Mouse (Mus musculus): Measurements from ENCODE around the gene Abcg8. TPM values are rescaled to one million over a fixed set of nuclear protein-coding genes. Genes with fewer than 3 reads are reported as not detected.

The Abcg8 gene
- 0.15 TPM in 1 of 2 replicates, not detected in the other for polyA plus RNA-seq (2015; fragmentation: Nextera tagmentation; extraction: Ambion mirVana)

- H3K36me3 ChIP-seq, result no peaks in the 10 kb centered on the region
- H3K4me3 ChIP-seq, result peak within 1 kb of the TSS; percentile 45
- ATAC-seq (ENCODE audit: low FRiP score, low read depth), result peak; percentile 67; the same call in 1 of the 2 replicates
- peaks cover 20% of the 10 kb centered on the region for H3K4me1 ChIP-seq
- 1% methylated on average over 24 of the region's 24 CpGs for WGBS
- no peak within 1 kb of the TSS for H3K27ac ChIP-seq
- no peaks in the 10 kb centered on the region for H3K9me3 ChIP-seq
- peak within 1 kb of the TSS; percentile 81 for H3K4me2 ChIP-seq (replicated peaks)
- peak within 1 kb of the TSS; percentile 62 for H3K9ac ChIP-seq
- peaks cover 21% of the 10 kb centered on the region; the same call in 1 of the 2 replicates for H3K27me3 ChIP-seq
Observed at GRCm38 (mm10) chr17:84675951-84676366, at the start of gene Abcg8. Abcg8 (plus strand) TSS chr17:84676302.

- Histone ChIP-seq H3K9me3 (no peaks in the 10 kb centered on the region), H3K27me3 (no peaks in the 10 kb centered on the region), H3K36me3 (no peaks in the 10 kb centered on the region), H3K27ac (peak overlapping the region; percentile 77), H3K4me3 (peak overlapping the region; percentile 60), H3K4me2 (replicated peaks) (peak overlapping the region; percentile 70), H3K4me1 (peaks cover 26% of the 10 kb centered on the region), H3K9ac (peak overlapping the region; percentile 68)
- WGBS, result 26% methylated on average over 9 of the region's 9 CpGs
- ATAC-seq (ENCODE audit: low FRiP score, low read depth), result peak; percentile 21
Observed at GRCm38 (mm10) chr17:84626857-84627305, 49.2 kb upstream of the Abcg8 start.

GRCm38 (mm10) chr17:84627721-84628120 is 48.4 kb upstream of the Abcg8 start:
- H3K4me2 ChIP-seq (replicated peaks), result no peak overlapping the region
- 81% methylated on average over 10 of the region's 10 CpGs for WGBS

GRCm38 (mm10) chr17:84628611-84629010 is 47.5 kb upstream of the Abcg8 start:
- Histone ChIP-seq H3K4me3 (no peak overlapping the region), H3K4me1 (peaks cover 19% of the 10 kb centered on the region)

More at GRCm38 (mm10) chr17:84627721-84628120, 48.4 kb upstream of the Abcg8 start:
- H3K4me1 ChIP-seq, result peaks cover 24% of the 10 kb centered on the region
- no peak for ATAC-seq (ENCODE audit: low FRiP score, low read depth)
- H3K4me3 ChIP-seq, result no peak overlapping the region
- no peak overlapping the region for H3K27ac ChIP-seq
- H3K9ac ChIP-seq, result no peak overlapping the region
- no peaks in the 10 kb centered on the region for H3K27me3 ChIP-seq
- peaks cover 5% of the 10 kb centered on the region for H3K36me3 ChIP-seq
- no peaks in the 10 kb centered on the region for H3K9me3 ChIP-seq

GRCm38 (mm10) chr17:84631836-84632235 is 44.3 kb upstream of the Abcg8 start:
- peaks cover 33% of the 10 kb centered on the region for H3K4me1 ChIP-seq
- no peak overlapping the region for H3K4me3 ChIP-seq
- no peak for ATAC-seq (ENCODE audit: low FRiP score, low read depth)
- H3K4me2 ChIP-seq (replicated peaks), result no peak overlapping the region
- H3K27me3 ChIP-seq, result no peaks in the 10 kb centered on the region
- peaks cover 8% of the 10 kb centered on the region for H3K36me3 ChIP-seq
- H3K27ac ChIP-seq, result no peak overlapping the region
- H3K9ac ChIP-seq, result no peak overlapping the region
- WGBS, result 89% methylated on average over 6 of the region's 6 CpGs
- H3K9me3 ChIP-seq, result no peaks in the 10 kb centered on the region

More at GRCm38 (mm10) chr17:84628611-84629010, 47.5 kb upstream of the Abcg8 start:
- no peaks in the 10 kb centered on the region for H3K9me3 ChIP-seq
- 69% methylated on average over 9 of the region's 9 CpGs for WGBS
- H3K4me2 ChIP-seq (replicated peaks), result no peak overlapping the region
- H3K9ac ChIP-seq, result no peak overlapping the region
- peaks cover 7% of the 10 kb centered on the region for H3K36me3 ChIP-seq
- peak overlapping the region; percentile 33; the same call in 1 of the 2 replicates for H3K27ac ChIP-seq
- ATAC-seq (ENCODE audit: low FRiP score, low read depth), result no peak
- H3K27me3 ChIP-seq, result no peaks in the 10 kb centered on the region

- Histone ChIP-seq H3K9ac (no peak overlapping the region), H3K27ac (no peak overlapping the region), H3K4me1 (peaks cover 27% of the 10 kb centered on the region), H3K27me3 (no peaks in the 10 kb centered on the region), H3K9me3 (no peaks in the 10 kb centered on the region), H3K4me3 (no peak overlapping the region), H3K36me3 (peaks cover 8% of the 10 kb centered on the region), H3K4me2 (replicated peaks) (no peak overlapping the region)
- no peak for ATAC-seq (ENCODE audit: low FRiP score, low read depth)
- WGBS, result 77% methylated on average over 13 of the region's 13 CpGs
Observed at GRCm38 (mm10) chr17:84633443-84633842, 42.7 kb upstream of the Abcg8 start.

GRCm38 (mm10) chr17:84636328-84636727 is 39.8 kb upstream of the Abcg8 start:
- Histone ChIP-seq H3K4me1 (peaks cover 23% of the 10 kb centered on the region), H3K9ac (no peak overlapping the region), H3K27me3 (no peaks in the 10 kb centered on the region), H3K4me3 (no peak overlapping the region), H3K4me2 (replicated peaks) (no peak overlapping the region), H3K36me3 (peaks cover 8% of the 10 kb centered on the region), H3K9me3 (no peaks in the 10 kb centered on the region), H3K27ac (no peak overlapping the region; the same call in 1 of the 2 replicates)
- WGBS, result 36% methylated on average over 8 of the region's 8 CpGs
- ATAC-seq (ENCODE audit: low FRiP score, low read depth), result peak; percentile 57; the same call in 1 of the 2 replicates

- Histone ChIP-seq H3K27me3 (no peaks in the 10 kb centered on the region), H3K27ac (no peak overlapping the region), H3K4me2 (replicated peaks) (no peak overlapping the region), H3K4me1 (peaks cover 24% of the 10 kb centered on the region), H3K9me3 (no peaks in the 10 kb centered on the region), H3K36me3 (peaks cover 4% of the 10 kb centered on the region; the same call in 1 of the 2 replicates), H3K4me3 (no peak overlapping the region), H3K9ac (no peak overlapping the region)
- no peak for ATAC-seq (ENCODE audit: low FRiP score, low read depth)
- 92% methylated on average over 6 of the region's 6 CpGs for WGBS
Observed at GRCm38 (mm10) chr17:84637971-84638370, 38.1 kb upstream of the Abcg8 start.

GRCm38 (mm10) chr17:84639796-84640378 is 36.2 kb upstream of the Abcg8 start:
- ATAC-seq (ENCODE audit: low FRiP score, low read depth), result no peak
- Histone ChIP-seq H3K9ac (no peak overlapping the region), H3K36me3 (no peaks in the 10 kb centered on the region; the same call in 1 of the 2 replicates), H3K27ac (no peak overlapping the region), H3K9me3 (no peaks in the 10 kb centered on the region), H3K4me3 (no peak overlapping the region), H3K27me3 (no peaks in the 10 kb centered on the region), H3K4me2 (replicated peaks) (no peak overlapping the region), H3K4me1 (peaks cover 33% of the 10 kb centered on the region)
- WGBS, result 73% methylated on average over 10 of the region's 10 CpGs

- Histone ChIP-seq H3K4me3 (no peak overlapping the region), H3K9ac (no peak overlapping the region), H3K36me3 (no peaks in the 10 kb centered on the region; the same call in 1 of the 2 replicates), H3K4me1 (peaks cover 26% of the 10 kb centered on the region), H3K9me3 (no peaks in the 10 kb centered on the region), H3K27me3 (no peaks in the 10 kb centered on the region), H3K27ac (no peak overlapping the region), H3K4me2 (replicated peaks) (no peak overlapping the region)
- no peak for ATAC-seq (ENCODE audit: low FRiP score, low read depth)
- WGBS, result 33% methylated on average over 3 of the region's 3 CpGs
Observed at GRCm38 (mm10) chr17:84641893-84642292, 34.2 kb upstream of the Abcg8 start.

- H3K4me3 ChIP-seq, result no peak overlapping the region
- H3K27me3 ChIP-seq, result no peaks in the 10 kb centered on the region
- H3K36me3 ChIP-seq, result no peaks in the 10 kb centered on the region; the same call in 1 of the 2 replicates
- H3K4me2 ChIP-seq (replicated peaks), result no peak overlapping the region
- peaks cover 23% of the 10 kb centered on the region for H3K4me1 ChIP-seq
- no peak for ATAC-seq (ENCODE audit: low FRiP score, low read depth)
- 79% methylated on average over 9 of the region's 9 CpGs for WGBS
- no peaks in the 10 kb centered on the region for H3K9me3 ChIP-seq
- no peak overlapping the region for H3K27ac ChIP-seq
- H3K9ac ChIP-seq, result no peak overlapping the region
Observed at GRCm38 (mm10) chr17:84642324-84642723, 33.8 kb upstream of the Abcg8 start.

GRCm38 (mm10) chr17:84644292-84645050 is 31.6 kb upstream of the Abcg8 start:
- Histone ChIP-seq H3K27me3 (no peaks in the 10 kb centered on the region), H3K4me1 (peaks cover 23% of the 10 kb centered on the region), H3K36me3 (peaks cover 3% of the 10 kb centered on the region; the same call in 1 of the 2 replicates), H3K9me3 (no peaks in the 10 kb centered on the region), H3K27ac (peak overlapping the region; percentile 29; the same call in 1 of the 2 replicates), H3K4me2 (replicated peaks) (no peak overlapping the region), H3K4me3 (no peak overlapping the region), H3K9ac (no peak overlapping the region)
- peak; percentile 32; the same call in 1 of the 2 replicates for ATAC-seq (ENCODE audit: low FRiP score, low read depth)
- 43% methylated on average over 16 of the region's 16 CpGs for WGBS

Data from limb, embryonic 13.5 days (tissue).